8 mouse cellular contexts compared by ENCODE assay signal in genomic region chr13:106715771-106716170, GRCm38 (mm10).
DNase-seq lines count a peak whose midpoint lies in the region; ATAC-seq and TF ChIP-seq lines count a peak whose summit lies in the region.

No protein-coding gene starts in this region.

- ATAC-seq in midbrain, embryonic 11.5 days (ENCODE audit: low FRiP score): peak; percentile 43; the same call in 1 of the 2 replicates
- ATAC-seq in midbrain, embryonic 13.5 days: no peak

- H3K27ac ChIP-seq in gastrocnemius, adult 2 months: no peak overlapping the region
- no peak overlapping the region for H3K27ac ChIP-seq in midbrain, embryonic 11.5 days (ENCODE audit: low read depth, low read length)
- H3K27ac ChIP-seq in midbrain, embryonic 13.5 days: no peak overlapping the region

- H3K27me3 ChIP-seq in midbrain, embryonic 11.5 days (ENCODE audit: control insufficient read depth, insufficient read depth, low read length): no peaks in the 10 kb centered on the region
- no peaks in the 10 kb centered on the region for H3K27me3 ChIP-seq in midbrain, embryonic 13.5 days

- no peak overlapping the region for H3K9ac ChIP-seq in midbrain, embryonic 11.5 days (ENCODE audit: low read length)
- no peak overlapping the region for H3K9ac ChIP-seq in midbrain, embryonic 13.5 days (replicated peaks)

- intact Hi-C loops in gastrocnemius, adult 2 months (cut with DNase I): no loop called here

- no peaks in the 10 kb centered on the region for H3K36me3 ChIP-seq in midbrain, embryonic 11.5 days (ENCODE audit: control insufficient read depth, insufficient read depth, low read length)
- no peaks in the 10 kb centered on the region for H3K36me3 ChIP-seq in midbrain, embryonic 13.5 days

- no peak overlapping the region for H3K4me2 ChIP-seq in midbrain, embryonic 11.5 days
- no peak overlapping the region for H3K4me2 ChIP-seq in midbrain, embryonic 13.5 days (replicated peaks)

- TF ChIP-seq CTCF in gastrocnemius, adult 2 months (IDR thresholded peaks at IDR 0.05): peak; percentile 52

- H3K4me3 ChIP-seq in gastrocnemius, adult 2 months: no peak overlapping the region
- H3K4me3 ChIP-seq in midbrain, embryonic 11.5 days (ENCODE audit: low read depth, low read length): no peak overlapping the region
- H3K4me3 ChIP-seq in midbrain, embryonic 13.5 days (replicated peaks): no peak overlapping the region

- WGBS in midbrain, embryonic 11.5 days: 75% methylated on average over 2 of the region's 2 CpGs
- 66% methylated on average over 2 of the region's 2 CpGs for WGBS in midbrain, embryonic 13.5 days

- H3K4me1 ChIP-seq in midbrain, embryonic 11.5 days (ENCODE audit: control insufficient read depth, insufficient read depth, low read length): no peaks in the 10 kb centered on the region
- no peaks in the 10 kb centered on the region for H3K4me1 ChIP-seq in midbrain, embryonic 13.5 days (replicated peaks)

- H3K9me3 ChIP-seq in midbrain, embryonic 11.5 days (ENCODE audit: control insufficient read depth, low read length): no peaks in the 10 kb centered on the region
- H3K9me3 ChIP-seq in midbrain, embryonic 13.5 days: no peaks in the 10 kb centered on the region

- no peak for DNase-seq in gastrocnemius, adult 2 months
- no peak for DNase-seq in gastrocnemius, postnatal 25 days
- DNase-seq in midbrain, embryonic 11.5 days (ENCODE audit: low spot score, missing footprints): peak; percentile 86
- peak; percentile 33 for DNase-seq in c-Kit-positive CD71-positive TER-119-positive erythroid progenitor cells, embryonic 14.5 days (ENCODE audit: low spot score)
- peak; percentile 37 to 42 for DNase-seq in layer of hippocampus, postnatal 10 days (ENCODE audit: low spot score in 2 of 2)
- DNase-seq in thymus, postnatal 14 days: peak; percentile 19
- no peak for DNase-seq in urinary bladder, adult 2 months (ENCODE audit: low spot score)

Comparison
In these comparisons a context has a peak if more than half of its experiments do, and no peak if none do; other contexts are left out.
1. DNase-seq: peak in midbrain, embryonic 11.5 days (single experiment), c-Kit-positive CD71-positive TER-119-positive erythroid progenitor cells, embryonic 14.5 days (single experiment), layer of hippocampus, postnatal 10 days (2 of 2) and thymus, postnatal 14 days (single experiment); none in gastrocnemius, adult 2 months (single experiment), gastrocnemius, postnatal 25 days (single experiment) and urinary bladder, adult 2 months (single experiment).